Mouse (Mus musculus) C2C12 (cell line): ENCODE data around the gene Ankrd33.

Experiments used
- CEBPB ChIP-seq: IDR thresholded peaks from one replicate; pipeline ENCODE4 v1.6.1; 2011; ENCODE audit warnings: low read depth, mild to moderate bottlenecking, control low read depth, moderate library complexity
- CTCF ChIP-seq: IDR thresholded peaks from one replicate; pipeline ENCODE4 v1.5.1; 2011; ENCODE audit not compliant: control insufficient read depth, insufficient read depth, insufficient read length
- MAX ChIP-seq: IDR thresholded peaks from one replicate; pipeline ENCODE4 v1.6.1; 2011; ENCODE audit warnings: mild to moderate bottlenecking, control low read depth
- MYOD1 ChIP-seq: IDR thresholded peaks from one replicate; pipeline ENCODE4 v1.6.1; 2011; ENCODE audit warnings: low read depth; ENCODE audit not compliant: control insufficient read depth, insufficient read length
- USF1 ChIP-seq: IDR thresholded peaks from one replicate; pipeline ENCODE4 v1.6.1; 2011; ENCODE audit warnings: low read depth, mild to moderate bottlenecking, control low read depth, moderate library complexity

DNA sequence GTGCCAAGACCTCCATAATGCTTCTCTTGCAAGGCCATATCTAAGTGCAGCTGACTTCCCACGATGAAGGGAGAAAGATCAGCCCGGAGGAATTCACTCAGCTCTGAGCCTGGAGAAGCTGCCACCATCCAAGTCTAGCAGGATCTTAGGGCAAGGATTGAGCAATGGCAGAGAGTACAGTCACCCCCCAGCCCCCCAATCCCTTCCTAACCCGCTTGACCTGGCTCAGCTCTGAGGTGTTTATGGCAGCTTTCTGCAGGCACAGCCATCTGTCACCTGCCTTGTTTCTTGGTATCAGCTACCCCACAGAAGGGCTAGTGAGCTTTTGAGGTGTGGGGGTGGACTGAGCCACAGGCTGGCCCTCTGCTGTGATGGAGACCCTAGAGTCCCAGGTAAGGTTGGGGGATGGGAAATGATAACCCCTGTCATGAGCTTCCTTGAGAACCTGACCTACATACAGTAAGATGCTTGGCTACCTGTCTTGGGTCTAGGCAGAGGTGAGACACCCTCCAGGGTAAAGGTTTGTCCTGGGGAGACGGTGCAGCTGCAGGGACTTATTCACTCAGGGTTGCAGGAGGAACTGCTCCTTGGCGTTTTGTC is at the start of gene Ankrd33:
- TF ChIP-seq CTCF (no peak), MAX (no peak), CEBPB (no peak), MYOD1 (no peak), USF1 (no peak)
